Mouse (Mus musculus) MEL (cell line): Measurements from ENCODE around the gene Herpud2. TPM values are rescaled to one million over a fixed set of nuclear protein-coding genes. Genes with fewer than 3 reads are reported as not detected.
A peak's percentile ranks its signal among the peaks of the same experiment; 100 is the strongest.

ENCODE experiments used
- DNase-seq: peaks from one replicate; pipeline ENCODE4 v3.0.0; 2011; ENCODE audit warnings: low read depth, low spot score
- H3K27ac ChIP-seq: 2 replicates; pipeline ENCODE4 v1.5.1; 2012; ENCODE audit warnings: low read depth, mild to moderate bottlenecking, control low read depth, low read length, moderate library complexity; ENCODE audit not compliant: control insufficient read depth
- H3K27me3 ChIP-seq, 2 experiments: fragments of 150-350 bp in 1 of 2; sonication (generic) in 1 of 2; 2 replicates each; pipeline ENCODE4 v1.6.1; 2012; ENCODE audit warnings: low read length in 2 of 2, mild to moderate bottlenecking in 2 of 2, improper control_type of control experiment in 1 of 2, moderate library complexity in 1 of 2; ENCODE audit not compliant: insufficient read depth in 2 of 2, control insufficient read depth in 1 of 2
- H3K36me3 ChIP-seq, 2 experiments: 2 replicates each; pipeline ENCODE4 v1.6.1; 2012 to 2014; ENCODE audit warnings: low read length in 2 of 2, improper control_type of control experiment in 1 of 2, inconsistent platforms in 1 of 2, mild to moderate bottlenecking in 1 of 2; ENCODE audit not compliant: insufficient read depth in 2 of 2, control insufficient read depth in 1 of 2
- H3K4me1 ChIP-seq, 2 experiments: fragments of 150-350 bp in 1 of 2; sonication (generic) in 1 of 2; 2 replicates each; pipeline ENCODE4 v1.6.1; 2012; ENCODE audit warnings: low read length in 2 of 2, improper control_type of control experiment in 1 of 2, mild to moderate bottlenecking in 1 of 2; ENCODE audit not compliant: insufficient read depth in 2 of 2, control insufficient read depth in 1 of 2
- H3K4me3 ChIP-seq, 2 experiments: fragments of 150-350 bp in 1 of 2; sonication (generic) in 1 of 2; 2 replicates each; pipeline ENCODE4 v1.5.1; 2012; ENCODE audit warnings: low read depth in 2 of 2, low read length in 2 of 2, mild to moderate bottlenecking in 2 of 2, moderate library complexity in 2 of 2, control low read depth in 1 of 2, improper control_type of control experiment in 1 of 2; ENCODE audit not compliant: control insufficient read depth in 1 of 2, insufficient read depth in 1 of 2
- H3K79me2 ChIP-seq: 2 replicates; pipeline ENCODE4 v1.6.1; 2012; ENCODE audit warnings: mild to moderate bottlenecking, low read length, moderate library complexity; ENCODE audit not compliant: control insufficient read depth, poor library complexity, insufficient read depth
- H3K9ac ChIP-seq: 2 replicates; pipeline ENCODE4 v1.6.1; 2012; ENCODE audit warnings: low read depth, mild to moderate bottlenecking, control low read depth, low read length, moderate library complexity; ENCODE audit not compliant: control insufficient read depth, poor library complexity, severe bottlenecking
- H3K9me3 ChIP-seq: fragments of 150-350 bp; sonication (generic); replicated peaks from 2 replicates; pipeline ENCODE4 v1.6.1; 2012; ENCODE audit warnings: mild to moderate bottlenecking, low read length, improper control_type of control experiment, moderate library complexity; ENCODE audit not compliant: insufficient read depth
- BHLHE40 ChIP-seq: IDR thresholded peaks from 2 replicates; pipeline ENCODE4 v1.6.1; 2012; ENCODE audit warnings: low read depth, mild to moderate bottlenecking, inconsistent platforms, low read length, improper control_type of control experiment, borderline replicate concordance
- CHD2 ChIP-seq: IDR thresholded peaks from 2 replicates; pipeline ENCODE4 v1.6.1; 2011; ENCODE audit warnings: low read length, improper control_type of control experiment
- CTCF ChIP-seq, 3 experiments: IDR thresholded peaks in 2 of 3; conservative IDR thresholded peaks in 1 of 3; 2 replicates each; pipeline ENCODE4 v1.5.1; 2011 to 2012; ENCODE audit warnings: low read length in 3 of 3, low read depth in 2 of 3, mild to moderate bottlenecking in 2 of 3, improper control_type of control experiment in 1 of 3, inconsistent platforms in 1 of 3, mixed read lengths in 1 of 3, moderate library complexity in 1 of 3; ENCODE audit not compliant: control insufficient read depth in 1 of 3, insufficient read depth in 1 of 3, poor library complexity in 1 of 3, severe bottlenecking in 1 of 3
- E2F4 ChIP-seq: IDR thresholded peaks from 2 replicates; pipeline ENCODE4 v1.6.1; 2011; ENCODE audit warnings: low read depth, low read length, improper control_type of control experiment, borderline replicate concordance
- ELF1 ChIP-seq: IDR thresholded peaks from 2 replicates; pipeline ENCODE4 v1.6.1; 2014; ENCODE audit warnings: low read depth, mild to moderate bottlenecking, inconsistent platforms, low read length, improper control_type of control experiment, moderate library complexity
- EP300 ChIP-seq, 2 experiments: IDR thresholded peaks; 2 replicates each; pipeline ENCODE4 v1.6.1; 2011; ENCODE audit warnings: improper control_type of control experiment in 2 of 2, low read length in 2 of 2, low read depth in 1 of 2, mild to moderate bottlenecking in 1 of 2
- GABPA ChIP-seq: IDR thresholded peaks from 2 replicates; pipeline ENCODE4 v1.6.1; 2012; ENCODE audit warnings: low read depth, mild to moderate bottlenecking, inconsistent platforms, low read length, improper control_type of control experiment, moderate library complexity
- HCFC1 ChIP-seq: IDR thresholded peaks from 2 replicates; pipeline ENCODE4 v1.6.1; 2012; ENCODE audit warnings: low read depth, mild to moderate bottlenecking, inconsistent platforms, low read length, improper control_type of control experiment, moderate library complexity
- JUND ChIP-seq: IDR thresholded peaks from 2 replicates; pipeline ENCODE4 v1.6.1; 2011; ENCODE audit warnings: low read depth, mild to moderate bottlenecking, improper control_type of control experiment, low read length
- MAFK ChIP-seq: IDR thresholded peaks from 2 replicates; pipeline ENCODE4 v1.6.1; 2011; ENCODE audit warnings: low read depth, mild to moderate bottlenecking, low read length, improper control_type of control experiment, borderline replicate concordance
- MAX ChIP-seq: IDR thresholded peaks from 2 replicates; pipeline ENCODE4 v1.6.1; 2011; ENCODE audit warnings: low read length, improper control_type of control experiment
- MAZ ChIP-seq: IDR thresholded peaks from 2 replicates; pipeline ENCODE4 v1.6.1; 2012; ENCODE audit warnings: low read depth, mild to moderate bottlenecking, inconsistent platforms, low read length, improper control_type of control experiment
- MYC ChIP-seq: IDR thresholded peaks from 2 replicates; pipeline ENCODE4 v1.6.1; 2011; ENCODE audit warnings: low read depth, mild to moderate bottlenecking, low read length, improper control_type of control experiment, moderate library complexity
- POLR2A ChIP-seq, 2 experiments: IDR thresholded peaks; 2 replicates each; pipeline ENCODE4 v1.6.1; 2011 to 2012; ENCODE audit warnings: low read length in 2 of 2, mild to moderate bottlenecking in 2 of 2, control low read depth in 1 of 2, improper control_type of control experiment in 1 of 2, low read depth in 1 of 2, moderate library complexity in 1 of 2; ENCODE audit not compliant: control insufficient read depth in 1 of 2, insufficient read depth in 1 of 2, poor library complexity in 1 of 2
- RAD21 ChIP-seq: IDR thresholded peaks from 2 replicates; pipeline ENCODE4 v1.6.1; 2011; ENCODE audit warnings: mild to moderate bottlenecking, low read depth, low read length, improper control_type of control experiment
- RCOR1 ChIP-seq: IDR thresholded peaks from 2 replicates; pipeline ENCODE4 v1.6.1; 2012; ENCODE audit warnings: low read depth, mild to moderate bottlenecking, inconsistent platforms, low read length, improper control_type of control experiment
- SIN3A ChIP-seq: IDR thresholded peaks from 2 replicates; pipeline ENCODE4 v1.6.1; 2012; ENCODE audit warnings: low read length, improper control_type of control experiment, inconsistent platforms
- USF1 ChIP-seq: IDR thresholded peaks from 2 replicates; pipeline ENCODE4 v1.6.1; 2014; ENCODE audit warnings: low read depth, mild to moderate bottlenecking, inconsistent platforms, low read length, improper control_type of control experiment, moderate library complexity
- USF2 ChIP-seq, 2 experiments: IDR thresholded peaks; 2 replicates each; pipeline ENCODE4 v1.6.1; 2011 to 2012; ENCODE audit warnings: improper control_type of control experiment in 2 of 2, low read length in 2 of 2, borderline replicate concordance in 1 of 2, inconsistent platforms in 1 of 2, low read depth in 1 of 2, mild to moderate bottlenecking in 1 of 2; ENCODE audit not compliant: insufficient read depth in 1 of 2
- ZC3H11A ChIP-seq: IDR thresholded peaks from 2 replicates; pipeline ENCODE4 v1.6.1; 2012; ENCODE audit warnings: low read depth, mild to moderate bottlenecking, inconsistent platforms, low read length, improper control_type of control experiment
- ZNF384 ChIP-seq: IDR thresholded peaks from 2 replicates; pipeline ENCODE4 v1.6.1; 2012; ENCODE audit warnings: low read depth, mild to moderate bottlenecking, inconsistent platforms, low read length, improper control_type of control experiment
- polyA plus RNA-seq, 2 experiments: library from polyadenylated mRNA; stranded (reverse) in 1 of 2; unstranded in 1 of 2; fragments of >175 nt in 1 of 2; fragments of >200 nt in 1 of 2; gene quantifications; 2 replicates each; pipeline versions ENCODE4 v1.2.1 to v1.2.4; 2012; ENCODE audit warnings: low replicate concordance in 2 of 2, low read depth in 1 of 2; ENCODE audit not compliant: insufficient read length in 2 of 2, insufficient read depth in 1 of 2, missing spikeins in 1 of 2
- total RNA-seq: library from RNA; depleted of rRNA; stranded (reverse); fragments of 300-350 nt; gene quantifications from 2 replicates; pipeline ENCODE4 v1.2.3, GENCODE M21; 2012

Herpud2 gene
- total and polyA plus RNA-seq, 3 experiments: 4.3 to 17.2 TPM; not detected in 1

DNA sequence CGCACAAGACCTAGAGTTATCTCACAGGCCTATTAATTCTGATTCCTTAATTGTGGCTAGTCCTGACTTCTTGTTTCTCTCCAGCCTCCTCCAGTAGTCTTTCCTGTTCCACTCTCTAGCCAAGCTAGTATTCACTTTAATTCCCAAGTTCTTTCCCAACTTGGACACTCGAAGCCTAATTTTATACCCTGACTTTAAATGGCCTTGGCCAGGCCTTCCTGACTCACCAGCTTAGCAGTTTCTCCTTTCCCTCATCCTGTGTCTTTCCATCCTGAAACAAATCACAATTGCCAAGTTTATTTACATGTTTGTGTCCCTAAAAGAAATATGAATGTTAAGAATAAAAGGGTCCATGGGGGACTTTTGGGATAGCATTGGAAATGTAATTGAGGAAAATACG lies 9.6 kb downstream of the Herpud2 start:
- H3K36me3 ChIP-seq: peaks cover 0 to 58% of the 10 kb centered on the region in 2 experiments; a peak in 2 of 4 replicates
- no peak overlapping the region for H3K9ac ChIP-seq
- peaks cover 14% of the 10 kb centered on the region for H3K79me2 ChIP-seq
- no peaks in the 10 kb centered on the region for H3K9me3 ChIP-seq
- no peak for TF ChIP-seq USF2 (IDR thresholded peaks at IDR 0.05; ENCODE audit: borderline replicate concordance in 1 of 2, insufficient read depth in 1 of 2, low read depth in 1 of 2, low read length in 2 of 2)
- TF ChIP-seq MAZ: no peak
- no peak for TF ChIP-seq GABPA
- TF ChIP-seq CTCF (IDR thresholded peaks at IDR 0.05 in 2 of 3, conservative IDR thresholded peaks at IDR 0.05 in 1 of 3; ENCODE audit: control insufficient read depth in 1 of 3, insufficient read depth in 1 of 3, low read depth in 2 of 3, low read length in 3 of 3, poor library complexity in 1 of 3, severe bottlenecking in 1 of 3): no peak
- no peak for TF ChIP-seq JUND
- TF ChIP-seq ZC3H11A: no peak
- TF ChIP-seq MAFK: no peak
- no peak for TF ChIP-seq POLR2A (IDR thresholded peaks at IDR 0.05; ENCODE audit: control insufficient read depth in 1 of 2, insufficient read depth in 1 of 2, low read depth in 1 of 2, low read length in 2 of 2, poor library complexity in 1 of 2)
- TF ChIP-seq SIN3A: no peak
- no peak for TF ChIP-seq MAX
- TF ChIP-seq CHD2: no peak
- no peak for TF ChIP-seq E2F4
- TF ChIP-seq, all 39 proteins: peak for 0
- H3K27ac ChIP-seq: no peak overlapping the region
- H3K4me1 ChIP-seq: peaks cover 17 to 59% of the 10 kb centered on the region in 2 experiments
- H3K27me3 ChIP-seq: no peaks in the 10 kb centered on the region
- H3K4me3 ChIP-seq: no peak overlapping the region
- no peak for DNase-seq

DNA sequence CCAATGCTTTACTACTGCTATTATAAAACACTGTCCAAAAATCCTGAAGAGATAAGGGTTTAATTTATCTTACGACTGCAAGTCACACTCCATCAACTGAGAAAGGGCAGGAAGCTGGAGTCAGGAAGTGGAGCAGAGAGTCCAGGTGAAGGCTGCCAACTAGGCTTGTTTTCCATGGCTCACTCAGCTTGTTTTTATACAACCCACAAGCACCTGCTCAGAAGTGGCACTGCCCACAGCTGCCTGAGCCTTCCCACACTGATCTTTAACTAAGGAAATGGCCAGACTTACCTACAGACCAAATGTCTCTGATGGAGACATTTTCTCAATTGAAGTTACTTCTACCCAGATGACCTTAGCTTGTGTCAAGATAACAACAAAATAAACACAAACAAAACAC lies 11.3 kb downstream of the Herpud2 start:
- Histone ChIP-seq H3K79me2 (peaks cover 10% of the 10 kb centered on the region), H3K27ac (no peak overlapping the region)
- DNase-seq: no peak
- 0 out of 2 replicates have a peak, but pooled peaks have one; percentile 8 for TF ChIP-seq ELF1
- no peak for TF ChIP-seq USF1
- TF ChIP-seq, all 39 proteins: peak for 1
- H3K36me3 ChIP-seq: peaks cover 0 to 48% of the 10 kb centered on the region in 2 experiments; a peak in 2 of 4 replicates
- H3K4me3 ChIP-seq: no peak overlapping the region
- no peak overlapping the region for H3K9ac ChIP-seq
- no peaks in the 10 kb centered on the region for H3K9me3 ChIP-seq
- H3K27me3 ChIP-seq: no peaks in the 10 kb centered on the region
- peaks cover 14 to 50% of the 10 kb centered on the region in 2 experiments for H3K4me1 ChIP-seq

DNA sequence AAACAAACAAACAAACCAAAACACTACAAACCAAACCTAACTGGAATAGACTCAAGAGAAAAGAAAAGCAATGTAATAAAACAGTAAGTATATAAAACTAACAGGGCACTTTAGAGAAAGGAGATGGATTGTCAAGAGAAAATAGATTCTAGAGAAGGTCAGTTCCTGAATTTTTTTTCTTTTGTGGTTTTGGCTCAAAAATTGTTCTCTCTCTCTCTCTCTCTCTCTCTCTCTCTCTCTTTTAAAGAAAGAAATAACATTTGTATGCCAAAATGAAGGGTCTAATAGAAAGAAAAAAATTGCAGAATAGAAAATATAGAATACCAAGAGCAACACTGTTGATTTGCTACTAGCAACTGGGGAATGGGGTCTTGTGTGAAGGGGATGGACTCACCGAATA lies 12.7 kb downstream of the Herpud2 start:
- no peak overlapping the region for H3K9ac ChIP-seq
- no peaks in the 10 kb centered on the region for H3K27me3 ChIP-seq
- peaks cover 4% of the 10 kb centered on the region for H3K79me2 ChIP-seq
- H3K4me1 ChIP-seq: peaks cover 10 to 39% of the 10 kb centered on the region in 2 experiments
- H3K36me3 ChIP-seq: peaks cover 0 to 40% of the 10 kb centered on the region in 2 experiments; a peak in 2 of 4 replicates
- no peak for DNase-seq
- no peak overlapping the region for H3K4me3 ChIP-seq
- no peaks in the 10 kb centered on the region for H3K9me3 ChIP-seq
- H3K27ac ChIP-seq: no peak overlapping the region
- TF ChIP-seq ZNF384 (peak; percentile 91), SIN3A (no peak), RAD21 (no peak), JUND (peak; percentile 90), ELF1 (no peak), MYC (no peak), BHLHE40 (no peak), EP300 (IDR thresholded peaks at IDR 0.05; ENCODE audit: low read depth in 1 of 2, low read length in 2 of 2) (peak; percentile 10 to 58; a peak in 2 of 4 replicates), RCOR1 (no peak), HCFC1 (0 out of 2 replicates have a peak, but pooled peaks have one; percentile 22)
